Mouse (Mus musculus) heart, embryonic 15.5 days (tissue): Measurements from ENCODE around the gene Galnt18. TPM values are rescaled to one million over a fixed set of nuclear protein-coding genes. Genes with fewer than 3 reads are reported as not detected.

Experiments
- ATAC-seq: fragments of 200-750 bp; cut with Nextera tagmentation; replicated peaks from 2 replicates; pipeline ENCODE4 v1.8.0; 2017; ENCODE audit warnings: low read depth, moderate TSS enrichment; ENCODE audit not compliant: insufficient number of reproducible peaks, insufficient read depth, low FRiP score
- H3K27ac ChIP-seq: fragments of 300-500 bp; sonication (generic); 2 replicates; pipeline ENCODE4 v1.5.1; 2015; ENCODE audit warnings: mild to moderate bottlenecking, inconsistent platforms
- H3K27me3 ChIP-seq: fragments of 300-500 bp; sonication (generic); 2 replicates; pipeline ENCODE4 v1.6.1; 2015; ENCODE audit warnings: inconsistent platforms
- H3K36me3 ChIP-seq: fragments of 300-500 bp; sonication (generic); 2 replicates; pipeline ENCODE4 v1.6.1; 2015; ENCODE audit warnings: mild to moderate bottlenecking, inconsistent platforms
- H3K4me1 ChIP-seq: fragments of 300-500 bp; sonication (generic); replicated peaks from 2 replicates; pipeline ENCODE4 v1.6.1; 2015; ENCODE audit warnings: inconsistent platforms
- H3K4me2 ChIP-seq: fragments of 300-500 bp; sonication (generic); 2 replicates; pipeline ENCODE4 v1.6.1; 2015; ENCODE audit warnings: inconsistent platforms, mild to moderate bottlenecking, moderate library complexity
- H3K4me3 ChIP-seq: fragments of 300-500 bp; sonication (generic); 2 replicates; pipeline ENCODE4 v1.5.1; 2015; ENCODE audit warnings: mild to moderate bottlenecking, inconsistent platforms
- H3K9ac ChIP-seq: fragments of 300-500 bp; sonication (generic); 2 replicates; pipeline ENCODE4 v1.6.1; 2015; ENCODE audit warnings: mild to moderate bottlenecking, inconsistent platforms
- H3K9me3 ChIP-seq: fragments of 300-500 bp; sonication (generic); replicated peaks from 2 replicates; pipeline ENCODE4 v1.6.1; 2016; ENCODE audit warnings: inconsistent platforms
- WGBS: fragments of 180-500 bp; shearing (Covaris S2); methylation state at CpG from one replicate; pipeline ENCODE4 v1.1.7; 2015; ENCODE audit warnings: mixed read lengths; 5-methylcytosine and 5-hydroxymethylcytosine counted together
- polyA plus RNA-seq: library from polyadenylated mRNA; unstranded; fragments of >200 nt; fragmentation: Nextera tagmentation; extraction: Ambion mirVana; gene quantifications from 2 replicates; pipeline ENCODE4 v1.2.1, GENCODE M21; 2015

Gene Galnt18
- polyA plus RNA-seq, 1 experiment from 2014 or later: 16.0 TPM

DNA sequence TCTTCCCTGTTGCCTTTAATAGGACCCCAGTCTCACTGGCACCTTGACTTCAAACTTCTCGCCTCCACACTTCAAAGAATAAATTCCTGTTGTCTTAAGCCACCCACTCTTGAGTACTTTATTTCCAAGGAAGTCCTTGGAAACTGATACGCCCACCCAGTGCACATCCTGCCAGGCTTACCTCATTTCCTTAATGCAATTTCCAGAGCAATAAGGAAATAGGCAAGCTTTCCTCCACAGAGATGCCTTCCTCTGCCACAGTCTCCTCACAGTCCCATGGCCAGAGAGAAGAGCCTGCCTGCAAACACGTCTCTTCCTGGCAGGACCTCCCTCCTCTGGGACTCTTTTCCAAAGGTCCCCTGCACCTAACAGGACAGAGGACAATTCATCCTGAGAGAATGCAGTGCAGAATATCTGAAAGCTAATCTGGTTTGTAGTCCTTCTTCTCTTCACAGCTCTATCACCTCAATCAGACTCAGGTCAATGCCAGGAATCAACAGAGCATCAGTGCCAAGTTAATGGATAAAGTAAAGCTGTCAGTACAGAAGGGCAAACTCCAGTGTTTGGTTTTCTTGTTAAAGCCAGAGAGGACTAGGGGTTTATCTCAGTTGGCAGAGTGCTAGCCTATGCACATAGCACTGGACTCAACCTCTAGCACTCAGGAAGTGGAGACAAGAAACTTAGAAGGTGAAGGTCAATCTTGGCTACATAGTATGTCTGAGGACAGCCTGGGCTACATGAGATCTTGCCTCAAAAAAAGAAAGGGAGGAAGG, 65.8 kb downstream of the Galnt18 start:
- 59% methylated on average over 3 of the region's 3 CpGs for WGBS
- Histone ChIP-seq H3K4me1 (peaks cover 26% of the 10 kb centered on the region), H3K27ac (peak overlapping the region; percentile 32; the same call in 1 of the 2 replicates), H3K9ac (no peak overlapping the region), H3K27me3 (no peaks in the 10 kb centered on the region), H3K4me3 (no peak overlapping the region), H3K4me2 (no peak overlapping the region), H3K36me3 (no peaks in the 10 kb centered on the region), H3K9me3 (no peaks in the 10 kb centered on the region)
- ATAC-seq: no peak

DNA sequence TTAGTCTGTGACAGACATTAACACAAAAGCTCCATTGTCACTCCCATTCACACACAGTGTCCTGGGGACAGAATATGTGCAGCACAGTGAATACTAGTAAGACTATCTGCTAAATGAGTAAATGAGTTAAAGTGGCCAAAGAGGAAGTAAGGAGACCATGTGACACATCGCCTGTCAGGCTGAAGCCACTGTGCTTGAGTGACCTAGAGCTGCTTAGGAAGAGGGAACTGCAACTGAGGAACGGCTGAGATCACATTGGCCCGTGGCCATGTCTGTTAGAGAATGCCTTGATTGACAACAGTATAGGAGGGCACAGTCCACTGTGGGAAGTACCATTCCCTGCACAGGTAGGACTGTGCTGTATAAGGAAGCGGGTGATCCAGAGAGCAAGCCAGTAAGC, 67.0 kb downstream of the Galnt18 start:
- Histone ChIP-seq H3K9me3 (no peaks in the 10 kb centered on the region), H3K36me3 (no peaks in the 10 kb centered on the region), H3K4me3 (no peak overlapping the region), H3K4me2 (no peak overlapping the region), H3K27me3 (no peaks in the 10 kb centered on the region), H3K27ac (no peak overlapping the region), H3K4me1 (peaks cover 23% of the 10 kb centered on the region), H3K9ac (no peak overlapping the region)
- WGBS: 78% methylated on average over 4 of the region's 4 CpGs
- no peak for ATAC-seq

DNA sequence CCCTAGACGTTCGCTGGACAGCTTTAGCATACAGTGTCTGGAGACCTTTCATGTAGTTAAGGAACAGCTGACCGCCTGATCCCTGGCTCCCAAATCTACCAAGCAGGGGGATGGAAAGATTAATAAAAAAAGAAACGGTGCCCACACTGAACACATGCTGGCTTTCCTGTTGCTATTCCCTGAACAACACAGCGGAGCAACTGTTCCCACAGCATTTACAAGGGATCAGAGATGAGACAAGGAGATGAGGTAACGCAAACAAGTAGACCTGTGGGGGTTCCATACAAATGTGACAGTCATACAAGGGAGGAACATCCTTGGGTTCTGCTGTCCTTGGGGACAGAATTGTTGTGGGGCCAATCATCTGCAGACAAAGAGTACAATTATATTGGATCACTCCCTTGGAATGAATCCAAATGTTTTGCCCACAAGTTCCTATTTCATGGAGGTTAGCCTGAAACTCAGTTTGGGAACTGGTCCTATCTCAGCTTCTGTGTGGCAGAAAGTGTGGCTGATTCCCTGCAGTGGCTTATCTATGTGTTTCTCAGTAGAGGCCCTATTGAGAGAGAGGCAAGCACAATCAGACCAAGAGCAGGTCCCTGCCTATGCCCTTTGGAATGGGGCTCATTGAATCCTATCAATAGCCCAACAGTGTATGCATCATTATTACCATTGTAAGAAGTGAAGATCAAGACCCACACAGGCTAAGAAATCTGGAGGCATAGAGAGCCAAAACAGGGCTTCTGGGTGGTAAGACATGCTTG, 68.5 kb downstream of the Galnt18 start:
- H3K27ac ChIP-seq: peak overlapping the region; percentile 17; the same call in 1 of the 2 replicates
- H3K27me3 ChIP-seq: no peaks in the 10 kb centered on the region
- no peak overlapping the region for H3K9ac ChIP-seq
- ATAC-seq: no peak
- no peak overlapping the region for H3K4me2 ChIP-seq
- 81% methylated on average over 6 of the region's 6 CpGs for WGBS
- H3K9me3 ChIP-seq: no peaks in the 10 kb centered on the region
- H3K36me3 ChIP-seq: no peaks in the 10 kb centered on the region
- no peak overlapping the region for H3K4me3 ChIP-seq
- peaks cover 23% of the 10 kb centered on the region for H3K4me1 ChIP-seq

DNA sequence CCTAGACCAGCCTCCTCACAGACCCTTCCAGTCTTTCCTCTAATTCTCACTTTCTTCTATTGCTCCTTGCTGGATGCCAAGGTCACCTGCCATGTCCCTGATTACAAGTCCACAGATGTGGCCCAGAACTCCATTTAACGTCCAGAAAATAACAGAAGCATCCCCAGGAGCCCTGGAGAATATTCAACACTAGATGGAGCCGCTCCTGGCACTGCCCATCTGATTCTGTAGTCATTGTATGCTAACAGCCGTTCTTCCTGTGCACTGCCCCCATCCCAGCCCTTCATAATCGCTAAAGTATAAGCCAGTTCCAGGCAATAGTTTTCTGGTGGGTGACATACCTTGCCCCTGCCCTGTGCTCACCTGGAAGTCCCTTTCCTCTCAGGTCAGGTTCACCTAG, 69.5 kb downstream of the Galnt18 start:
- 44% methylated on average over 4 of the region's 4 CpGs for WGBS
- no peak for ATAC-seq
- Histone ChIP-seq H3K9ac (no peak overlapping the region), H3K4me2 (no peak overlapping the region), H3K27me3 (no peaks in the 10 kb centered on the region), H3K36me3 (no peaks in the 10 kb centered on the region), H3K4me1 (peaks cover 23% of the 10 kb centered on the region), H3K27ac (no peak overlapping the region), H3K4me3 (no peak overlapping the region), H3K9me3 (no peaks in the 10 kb centered on the region)

DNA sequence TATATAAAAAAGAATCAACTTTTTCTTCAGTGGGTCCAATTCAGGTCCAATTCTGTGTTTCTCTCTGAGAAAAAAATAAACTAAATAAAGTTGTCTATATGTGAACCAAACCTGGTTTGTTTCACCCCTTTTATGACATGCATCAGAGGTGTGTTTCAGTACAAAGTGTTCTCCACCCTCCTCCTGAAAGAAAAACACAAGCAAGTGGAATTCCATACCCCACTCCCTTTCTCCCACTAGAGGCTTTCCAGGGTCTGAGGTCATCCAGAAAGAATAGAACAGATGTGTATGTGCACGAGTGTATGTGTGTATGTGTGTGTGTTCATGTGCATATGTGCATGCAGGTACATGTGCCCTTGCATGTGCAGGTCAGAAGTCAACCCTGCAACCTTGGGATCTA, 71.2 kb downstream of the Galnt18 start:
- no peaks in the 10 kb centered on the region for H3K27me3 ChIP-seq
- ATAC-seq: no peak
- no peaks in the 10 kb centered on the region for H3K36me3 ChIP-seq
- H3K9me3 ChIP-seq: no peaks in the 10 kb centered on the region
- H3K9ac ChIP-seq: no peak overlapping the region
- no peak overlapping the region for H3K4me2 ChIP-seq
- H3K4me3 ChIP-seq: no peak overlapping the region
- 23% methylated on average over 1 of the region's 1 CpGs for WGBS
- H3K4me1 ChIP-seq: peaks cover 32% of the 10 kb centered on the region
- H3K27ac ChIP-seq: no peak overlapping the region

DNA sequence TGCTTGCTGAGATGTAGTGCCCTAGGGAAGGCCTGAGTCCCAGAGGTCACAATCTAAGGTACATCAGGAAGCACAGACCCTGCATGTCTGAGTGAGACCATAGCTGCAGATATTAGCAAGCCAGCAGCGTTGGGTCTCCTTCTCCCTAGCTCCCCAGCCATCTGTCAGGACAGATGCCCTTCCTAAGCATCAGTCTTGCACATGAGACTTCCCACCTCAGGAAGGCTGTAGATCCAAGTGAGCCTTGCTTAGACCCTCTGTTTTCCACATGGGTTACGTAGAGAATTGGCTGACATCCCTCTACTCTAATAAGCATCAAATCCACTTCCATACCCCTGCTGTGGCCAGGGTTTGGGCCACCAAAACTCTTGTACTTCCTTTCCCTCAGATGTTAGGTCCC, 76.8 kb downstream of the Galnt18 start:
- H3K9ac ChIP-seq: no peak overlapping the region
- no peak overlapping the region for H3K27ac ChIP-seq
- H3K36me3 ChIP-seq: no peaks in the 10 kb centered on the region
- H3K4me3 ChIP-seq: no peak overlapping the region
- peaks cover 19% of the 10 kb centered on the region for H3K4me1 ChIP-seq
- ATAC-seq: no peak
- 85% methylated on average over 2 of the region's 2 CpGs for WGBS
- no peaks in the 10 kb centered on the region for H3K9me3 ChIP-seq
- H3K4me2 ChIP-seq: no peak overlapping the region
- H3K27me3 ChIP-seq: no peaks in the 10 kb centered on the region

DNA sequence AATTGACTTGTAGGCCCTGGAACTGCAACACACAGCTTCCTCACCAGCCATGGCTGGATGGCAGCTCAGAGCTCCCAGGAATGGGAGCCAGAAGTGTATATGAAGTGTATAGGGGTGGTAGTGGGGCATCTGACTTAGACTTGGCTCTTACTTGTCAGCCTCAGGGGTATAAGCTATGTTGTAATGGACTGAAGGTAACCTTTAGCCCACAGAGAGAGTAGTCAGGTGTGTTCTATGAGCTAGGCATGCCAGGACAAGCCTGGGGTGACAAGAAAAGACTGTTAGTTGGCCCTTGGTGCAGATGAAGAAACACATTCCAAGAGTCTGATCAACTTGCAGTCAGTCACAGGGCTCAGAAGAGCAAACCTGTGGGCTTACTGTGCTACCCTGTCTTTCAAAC, 78.0 kb downstream of the Galnt18 start:
- Histone ChIP-seq H3K4me3 (no peak overlapping the region), H3K9me3 (no peaks in the 10 kb centered on the region), H3K27ac (no peak overlapping the region), H3K4me1 (peaks cover 19% of the 10 kb centered on the region), H3K9ac (no peak overlapping the region), H3K4me2 (no peak overlapping the region), H3K27me3 (no peaks in the 10 kb centered on the region), H3K36me3 (no peaks in the 10 kb centered on the region)
- no peak for ATAC-seq

DNA sequence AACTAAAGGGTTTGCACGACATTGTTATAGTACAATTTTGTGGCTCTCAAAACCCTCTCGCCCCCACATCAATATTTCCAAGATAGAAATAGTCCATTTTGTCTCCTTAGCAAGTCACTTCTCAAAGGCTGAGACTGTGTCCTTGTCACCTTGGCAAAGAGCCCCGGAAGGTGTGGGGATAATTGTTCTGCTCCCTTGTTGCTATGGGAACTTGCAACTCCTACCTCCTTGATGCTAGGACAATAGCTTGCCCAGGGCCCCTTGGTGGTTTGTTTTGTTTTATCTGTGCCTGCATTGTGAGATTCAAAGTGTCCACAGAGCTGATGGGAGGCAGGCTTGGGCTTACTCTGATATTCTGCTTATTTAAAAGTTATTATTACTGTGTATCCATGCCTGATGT, 80.3 kb downstream of the Galnt18 start:
- 68% methylated on average over 3 of the region's 3 CpGs for WGBS
- H3K27ac ChIP-seq: no peak overlapping the region
- no peaks in the 10 kb centered on the region for H3K9me3 ChIP-seq
- H3K36me3 ChIP-seq: no peaks in the 10 kb centered on the region
- H3K4me3 ChIP-seq: no peak overlapping the region
- no peak overlapping the region for H3K4me2 ChIP-seq
- peaks cover 27% of the 10 kb centered on the region for H3K4me1 ChIP-seq
- no peak for ATAC-seq
- H3K27me3 ChIP-seq: no peaks in the 10 kb centered on the region
- no peak overlapping the region for H3K9ac ChIP-seq

DNA sequence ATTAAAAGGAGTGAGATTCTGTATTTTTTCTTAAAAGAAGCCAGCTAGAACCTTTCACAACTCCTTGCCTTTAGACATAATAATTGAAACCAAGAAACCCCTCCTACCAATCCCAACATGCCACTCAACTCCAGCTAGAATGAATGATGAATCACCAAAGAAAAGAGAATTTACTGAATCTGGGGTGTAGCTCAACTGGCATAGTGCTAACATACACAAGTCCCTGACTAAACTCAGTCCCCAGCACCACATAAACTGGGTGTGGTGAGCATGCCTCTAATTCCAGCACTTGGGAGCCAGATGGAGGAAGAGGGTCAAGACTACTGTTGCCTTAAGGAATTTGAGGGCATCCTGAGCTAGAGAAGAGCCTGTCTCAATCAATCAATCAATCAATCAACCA, 83.6 kb downstream of the Galnt18 start:
- ATAC-seq: no peak
- Histone ChIP-seq H3K9ac (no peak overlapping the region), H3K36me3 (no peaks in the 10 kb centered on the region), H3K27ac (no peak overlapping the region), H3K4me1 (peaks cover 49% of the 10 kb centered on the region), H3K27me3 (no peaks in the 10 kb centered on the region), H3K9me3 (no peaks in the 10 kb centered on the region), H3K4me2 (no peak overlapping the region), H3K4me3 (no peak overlapping the region)

DNA sequence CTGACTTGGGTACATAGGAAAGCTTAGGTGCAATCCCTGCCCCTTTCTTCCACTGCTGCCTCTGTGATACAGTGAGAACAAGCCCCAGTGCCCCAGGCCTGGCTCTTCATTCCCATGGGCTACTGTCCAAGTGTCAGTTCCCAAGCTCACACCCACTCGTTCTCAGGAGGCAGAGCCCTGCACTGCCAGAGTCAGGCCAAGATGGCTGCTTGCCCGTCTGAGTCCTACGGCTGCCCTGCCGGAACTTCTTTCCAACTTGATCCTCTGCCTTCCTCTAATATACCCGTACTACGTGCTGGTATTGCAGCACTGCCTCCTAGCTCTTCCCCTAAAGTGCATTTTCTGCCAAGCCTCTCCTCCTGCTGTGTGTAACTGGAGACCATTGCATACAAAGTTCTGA, 85.5 kb downstream of the Galnt18 start:
- H3K4me3 ChIP-seq: no peak overlapping the region
- H3K27ac ChIP-seq: peak overlapping the region; percentile 89
- peaks cover 42% of the 10 kb centered on the region for H3K4me1 ChIP-seq
- H3K9ac ChIP-seq: no peak overlapping the region
- 45% methylated on average over 6 of the region's 6 CpGs for WGBS
- peak; percentile 30; the same call in 1 of the 2 replicates for ATAC-seq
- no peaks in the 10 kb centered on the region for H3K36me3 ChIP-seq
- no peaks in the 10 kb centered on the region for H3K27me3 ChIP-seq
- H3K4me2 ChIP-seq: no peak overlapping the region
- no peaks in the 10 kb centered on the region for H3K9me3 ChIP-seq

DNA sequence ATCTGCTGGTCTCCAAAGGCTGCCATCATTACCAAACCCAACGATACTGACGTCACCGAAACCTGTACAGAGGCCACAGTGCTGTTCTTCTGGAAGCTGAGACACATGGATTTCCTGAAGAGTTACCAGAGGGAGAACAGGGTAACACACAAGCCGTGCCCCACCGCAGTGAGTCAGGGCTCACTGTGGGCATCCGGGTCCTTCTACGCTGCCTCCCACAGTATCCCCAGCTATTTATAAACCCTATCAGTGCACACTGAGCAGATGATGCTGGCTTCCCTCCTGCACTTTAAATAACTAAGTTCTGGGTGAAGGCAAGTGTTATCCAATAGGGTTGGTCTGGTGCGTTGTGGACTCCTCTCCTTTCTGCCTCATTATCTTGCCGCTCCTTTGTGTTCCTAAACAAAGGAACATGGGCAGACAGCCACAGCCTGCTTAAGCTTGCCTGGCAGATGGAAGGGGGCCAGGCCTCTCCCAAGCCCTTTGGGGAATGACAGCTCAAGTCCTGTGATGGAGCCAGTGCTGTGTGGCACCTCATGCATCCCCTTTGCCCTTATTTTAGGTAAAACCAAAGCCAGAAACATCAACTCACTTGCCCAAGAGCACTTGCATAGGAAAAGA, 87.0 kb downstream of the Galnt18 start:
- H3K9ac ChIP-seq: no peak overlapping the region
- peak overlapping the region; percentile 10; the same call in 1 of the 2 replicates for H3K4me3 ChIP-seq
- H3K27me3 ChIP-seq: no peaks in the 10 kb centered on the region
- H3K4me2 ChIP-seq: peak overlapping the region; percentile 44
- peaks cover 41% of the 10 kb centered on the region for H3K4me1 ChIP-seq
- no peaks in the 10 kb centered on the region for H3K9me3 ChIP-seq
- 48% methylated on average over 9 of the region's 9 CpGs for WGBS
- ATAC-seq: peak; percentile 91
- no peaks in the 10 kb centered on the region for H3K36me3 ChIP-seq
- peak overlapping the region; percentile 89 for H3K27ac ChIP-seq
